In genomic region chr9:85596959-85597358, GRCm38 (mm10) we compare ENCODE assay signal across 9 mouse cellular contexts.
A peak's percentile ranks its signal among the peaks of the same experiment; 100 is the strongest.
DNase-seq lines count a peak whose midpoint lies in the region; ATAC-seq and TF ChIP-seq lines count a peak whose summit lies in the region.
"Had no signal": no experiment of that assay in that cellular context is flagged by ENCODE, and none has a peak within 500 bp of the region (broad histone marks: within the 10 kb centered on the region; RNA-seq: fewer than 3 reads in every experiment).

No protein-coding gene starts in this region.

- ATAC-seq in forebrain, postnatal 0 days: no peak
- ATAC-seq in forebrain, embryonic 11.5 days (replicated peaks; ENCODE audit: low FRiP score): no peak
- ATAC-seq in midbrain, embryonic 11.5 days (ENCODE audit: low FRiP score): no peak
- no peak for ATAC-seq in midbrain, embryonic 16.5 days

- H3K4me1 ChIP-seq in forebrain, postnatal 0 days (ENCODE audit: insufficient read depth): no peaks in the 10 kb centered on the region
- no peaks in the 10 kb centered on the region for H3K4me1 ChIP-seq in forebrain, embryonic 11.5 days (replicated peaks; ENCODE audit: control insufficient read depth, insufficient read depth, low read length)
- H3K4me1 ChIP-seq in midbrain, embryonic 11.5 days (ENCODE audit: control insufficient read depth, insufficient read depth, low read length): no peaks in the 10 kb centered on the region
- H3K4me1 ChIP-seq in midbrain, embryonic 16.5 days (ENCODE audit: control insufficient read depth, insufficient read depth, low read length): no peaks in the 10 kb centered on the region
- H3K4me1 ChIP-seq: liver, embryonic 15.5 days had no signal

- no peak overlapping the region for H3K4me2 ChIP-seq in forebrain, postnatal 0 days (ENCODE audit: low read depth)
- no peak overlapping the region for H3K4me2 ChIP-seq in forebrain, embryonic 11.5 days (ENCODE audit: low read depth, low read length, severe bottlenecking)
- H3K4me2 ChIP-seq in midbrain, embryonic 11.5 days: no peak overlapping the region
- no peak overlapping the region for H3K4me2 ChIP-seq in midbrain, embryonic 16.5 days (ENCODE audit: low read length)
- H3K4me2 ChIP-seq: liver, embryonic 15.5 days had no signal

- no peak for DNase-seq in forebrain, postnatal 0 days
- no peak for DNase-seq in forebrain, embryonic 11.5 days (ENCODE audit: low spot score)
- peak; percentile 76 for DNase-seq in midbrain, embryonic 11.5 days (ENCODE audit: low spot score, missing footprints)
- peak; percentile 35 for DNase-seq in adipocyte (ENCODE audit: low spot score)
- peak; percentile 46 for DNase-seq in induced T-regulatory cell, adult 2 months (ENCODE audit: low read depth)
- DNase-seq in thymus, postnatal 25 days: peak; percentile 24
- DNase-seq in gastrocnemius, postnatal 14 days: no peak

- TF ChIP-seq CTCF in forebrain, postnatal 0 days (IDR thresholded peaks at IDR 0.05; ENCODE audit: low read depth): peak; percentile 19; the same call in 1 of the 2 replicates

- H3K9ac ChIP-seq in forebrain, postnatal 0 days: no peak overlapping the region
- no peak overlapping the region for H3K9ac ChIP-seq in forebrain, embryonic 11.5 days (ENCODE audit: low read length)
- H3K9ac ChIP-seq in midbrain, embryonic 11.5 days (ENCODE audit: low read length): no peak overlapping the region
- no peak overlapping the region for H3K9ac ChIP-seq in midbrain, embryonic 16.5 days (ENCODE audit: low read depth, low read length)
- H3K9ac ChIP-seq: liver, embryonic 15.5 days had no signal

- no peak overlapping the region for H3K4me3 ChIP-seq in forebrain, postnatal 0 days (ENCODE audit: low read depth, low read length)
- no peak overlapping the region for H3K4me3 ChIP-seq in forebrain, embryonic 11.5 days (ENCODE audit: low read depth, low read length)
- H3K4me3 ChIP-seq in midbrain, embryonic 11.5 days (ENCODE audit: low read depth, low read length): no peak overlapping the region
- H3K4me3 ChIP-seq in midbrain, embryonic 16.5 days (ENCODE audit: low read depth, low read length): no peak overlapping the region
- H3K4me3 ChIP-seq: liver, embryonic 15.5 days had no signal

- 47% methylated on average over 2 of the region's 2 CpGs for WGBS in forebrain, postnatal 0 days
- WGBS in forebrain, embryonic 11.5 days: 43% methylated on average over 2 of the region's 2 CpGs
- WGBS in midbrain, embryonic 11.5 days: 43% methylated on average over 2 of the region's 2 CpGs
- 42% methylated on average over 2 of the region's 2 CpGs for WGBS in midbrain, embryonic 16.5 days

- no peaks in the 10 kb centered on the region; the same call in 1 of the 2 replicates for H3K27me3 ChIP-seq in forebrain, postnatal 0 days (ENCODE audit: insufficient read depth, low read length)
- H3K27me3 ChIP-seq in forebrain, embryonic 11.5 days (ENCODE audit: control insufficient read depth, insufficient read depth, low read length): no peaks in the 10 kb centered on the region
- H3K27me3 ChIP-seq in midbrain, embryonic 11.5 days (ENCODE audit: control insufficient read depth, insufficient read depth, low read length): no peaks in the 10 kb centered on the region
- H3K27me3 ChIP-seq in midbrain, embryonic 16.5 days (ENCODE audit: control insufficient read depth, insufficient read depth, low read depth, low read length): no peaks in the 10 kb centered on the region
- H3K27me3 ChIP-seq: liver, embryonic 15.5 days had no signal

- H3K27ac ChIP-seq in forebrain, postnatal 0 days (ENCODE audit: low read depth, low read length): no peak overlapping the region
- no peak overlapping the region for H3K27ac ChIP-seq in forebrain, embryonic 11.5 days (ENCODE audit: low read depth, low read length)
- no peak overlapping the region for H3K27ac ChIP-seq in midbrain, embryonic 11.5 days (ENCODE audit: low read depth, low read length)
- H3K27ac ChIP-seq in midbrain, embryonic 16.5 days (ENCODE audit: low read length): no peak overlapping the region
- H3K27ac ChIP-seq: liver, embryonic 15.5 days had no signal

- no peaks in the 10 kb centered on the region for H3K36me3 ChIP-seq in forebrain, postnatal 0 days (ENCODE audit: insufficient read depth)
- H3K36me3 ChIP-seq in forebrain, embryonic 11.5 days (ENCODE audit: control insufficient read depth, insufficient read depth, low read length): no peaks in the 10 kb centered on the region
- H3K36me3 ChIP-seq in midbrain, embryonic 11.5 days (ENCODE audit: control insufficient read depth, insufficient read depth, low read length): no peaks in the 10 kb centered on the region
- H3K36me3 ChIP-seq in midbrain, embryonic 16.5 days (ENCODE audit: control insufficient read depth, insufficient read depth, low read length): no peaks in the 10 kb centered on the region
- H3K36me3 ChIP-seq: liver, embryonic 15.5 days had no signal

- intact Hi-C loops in gastrocnemius, postnatal 14 days (cut with DNase I; ENCODE audit: low total_unique reads): no loop called here

- H3K9me3 ChIP-seq in forebrain, postnatal 0 days (ENCODE audit: low read length): no peaks in the 10 kb centered on the region
- no peaks in the 10 kb centered on the region for H3K9me3 ChIP-seq in forebrain, embryonic 11.5 days (ENCODE audit: control insufficient read depth, low read length)
- H3K9me3 ChIP-seq in midbrain, embryonic 11.5 days (ENCODE audit: control insufficient read depth, low read length): no peaks in the 10 kb centered on the region
- no peaks in the 10 kb centered on the region for H3K9me3 ChIP-seq in midbrain, embryonic 16.5 days (replicated peaks; ENCODE audit: control insufficient read depth, low read length, poor library complexity, severe bottlenecking)
- H3K9me3 ChIP-seq: liver, embryonic 15.5 days had no signal

Comparison
In these comparisons a context has a peak if more than half of its experiments do, and no peak if none do; other contexts are left out.
1. DNase-seq: peak in midbrain, embryonic 11.5 days (single experiment), adipocyte (single experiment), induced T-regulatory cell, adult 2 months (single experiment) and thymus, postnatal 25 days (single experiment); none in forebrain, postnatal 0 days (single experiment), forebrain, embryonic 11.5 days (single experiment) and gastrocnemius, postnatal 14 days (single experiment).